Mouse (Mus musculus): ENCODE measurements at regions not wholly inside any gene's neighbourhood (a gene's known extent, or its start where the extent isn't known, plus 50 kb on each side); places are given as distances from the start of the nearest gene placed in this dataset.

GRCm38 (mm10) chr1:121176541-121176940 lies 155.8 kb downstream of the Insig2 start:
- DNase-seq (ENCODE audit: low spot score), result peak; percentile 8

DNA sequence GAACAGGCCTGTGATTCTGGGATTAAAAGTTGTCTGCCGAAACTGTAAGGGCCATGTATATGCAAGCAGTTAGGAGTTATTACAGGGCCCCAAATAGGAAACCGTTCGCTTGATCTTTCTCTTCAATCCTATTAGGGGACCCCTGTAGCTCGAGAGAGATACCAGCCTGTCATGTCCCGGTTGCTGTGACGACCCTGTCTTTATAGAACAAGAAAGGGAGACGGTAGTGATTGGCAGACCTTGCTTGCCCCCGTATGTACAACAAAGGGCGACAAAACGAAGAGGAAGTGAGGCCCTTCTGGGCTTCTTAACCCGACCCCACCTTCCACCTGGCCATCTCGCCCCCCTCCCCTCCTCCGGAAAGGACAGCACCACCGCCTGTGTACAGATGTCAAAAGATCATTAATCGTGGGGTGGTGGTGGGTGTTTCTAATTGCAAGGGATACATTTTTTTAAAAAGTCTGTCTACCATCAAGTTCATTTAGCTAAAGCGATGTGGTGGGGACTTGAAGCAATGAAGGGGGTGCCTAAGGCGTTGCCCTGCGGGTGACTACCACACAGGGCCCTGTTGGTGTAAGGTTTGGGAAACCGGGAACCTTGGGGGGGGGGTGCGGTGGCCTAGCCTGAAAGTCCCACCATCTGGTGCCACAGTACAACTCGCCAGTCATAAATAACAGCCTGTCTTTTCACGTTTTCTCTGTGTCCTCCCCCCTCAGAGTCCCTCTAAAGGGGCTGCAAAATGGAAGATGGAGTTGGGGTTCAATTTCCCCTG lies 155.1 kb downstream of the Insig2 start:
- DNase-seq (ENCODE audit: low spot score), result peak; percentile 73

DNA sequence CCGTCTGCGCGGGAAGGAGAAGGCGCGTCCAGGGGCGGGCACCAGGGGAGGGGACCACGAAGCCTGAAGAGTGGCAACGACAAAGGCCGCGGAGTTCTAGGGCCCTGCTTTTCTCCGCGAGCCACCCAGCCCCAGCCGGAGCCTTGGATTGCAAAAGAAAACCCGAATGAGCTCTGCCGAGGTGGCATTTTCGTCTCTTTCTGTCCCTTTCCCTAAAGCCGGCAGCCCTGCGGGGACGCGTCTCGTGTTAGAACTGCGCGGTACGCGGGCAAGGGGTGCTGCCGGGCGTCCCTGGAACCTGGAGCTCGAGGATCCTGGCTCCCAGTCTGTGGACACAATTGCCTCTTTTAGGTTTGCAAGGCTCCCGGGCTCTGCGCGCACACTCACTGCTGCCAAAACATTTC lies 154.5 kb downstream of the Insig2 start:
- peak; percentile 44 for DNase-seq (ENCODE audit: low spot score)

GRCm38 (mm10) chr1:121178611-121179245 lies 153.7 kb downstream of the Insig2 start:
- DNase-seq (ENCODE audit: low spot score), result peak; percentile 47

DNA sequence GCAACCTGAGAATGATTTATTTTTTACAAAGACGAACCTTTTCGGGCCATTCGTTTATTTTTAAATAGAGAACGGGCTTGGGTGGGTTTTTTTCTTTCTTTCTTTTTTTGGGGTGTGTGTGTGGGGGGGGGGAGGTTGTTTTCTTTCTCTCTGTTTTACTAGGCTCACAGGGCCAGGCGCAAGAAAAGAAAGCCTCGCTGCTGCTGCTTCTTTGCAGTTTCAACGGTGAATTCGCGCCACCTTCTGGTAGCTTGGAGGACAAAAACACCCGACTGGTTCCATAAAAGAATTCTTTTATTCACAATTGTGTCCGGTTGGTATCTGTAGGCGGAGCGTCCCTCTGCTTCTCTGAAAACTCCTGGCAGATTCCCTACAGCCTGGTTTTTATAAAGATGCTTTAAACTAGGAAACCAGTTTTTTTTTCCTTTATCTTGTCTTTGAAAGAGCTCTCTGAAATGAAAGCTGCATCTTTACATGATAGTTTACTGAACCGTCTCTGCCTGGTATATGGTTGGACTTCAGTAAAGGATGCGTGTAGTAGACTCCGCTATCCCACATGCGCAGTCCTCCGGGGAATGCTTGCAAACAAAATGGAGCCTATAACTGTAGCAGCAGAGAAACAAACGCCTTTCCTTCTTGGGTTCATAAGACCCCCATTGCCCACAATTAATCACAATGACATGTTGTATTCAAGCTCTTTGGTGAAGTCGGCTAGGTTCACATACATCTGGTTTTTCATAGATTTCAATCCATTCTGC lies 151.9 kb downstream of the Insig2 start:
- DNase-seq (ENCODE audit: low spot score), result peak; percentile 94

GRCm38 (mm10) chr1:121188895-121189294 lies 143.5 kb downstream of the Insig2 start:
- DNase-seq (ENCODE audit: low spot score), result no peak

- DNase-seq (ENCODE audit: low spot score), result no peak
These were observed 137.6 kb downstream of the Insig2 start for GRCm38 (mm10) chr1:121194800-121195199.

GRCm38 (mm10) chr1:121215843-121216242 lies 116.5 kb downstream of the Insig2 start:
- peak; percentile 44 for DNase-seq (ENCODE audit: low spot score)

DNA sequence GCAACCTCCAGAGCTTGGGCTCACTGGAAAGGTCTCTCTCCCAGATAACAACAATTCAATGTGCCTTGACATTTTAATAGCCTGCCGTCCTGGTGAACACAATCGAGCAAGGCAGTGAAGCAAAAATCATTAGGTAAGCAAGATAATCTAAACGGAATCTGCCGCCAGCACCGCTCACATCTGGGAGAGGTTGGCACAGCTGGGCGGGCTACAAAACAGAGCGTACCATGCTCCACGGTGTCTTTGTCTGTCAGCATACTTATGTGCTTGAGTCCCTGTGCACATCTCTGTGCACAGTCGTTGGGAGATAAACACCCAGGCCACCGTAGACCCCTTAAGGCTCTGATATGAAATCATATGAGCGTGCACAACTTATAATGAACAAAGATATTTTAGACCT lies 108.1 kb downstream of the Insig2 start:
- DNase-seq (ENCODE audit: low spot score), result no peak

DNA sequence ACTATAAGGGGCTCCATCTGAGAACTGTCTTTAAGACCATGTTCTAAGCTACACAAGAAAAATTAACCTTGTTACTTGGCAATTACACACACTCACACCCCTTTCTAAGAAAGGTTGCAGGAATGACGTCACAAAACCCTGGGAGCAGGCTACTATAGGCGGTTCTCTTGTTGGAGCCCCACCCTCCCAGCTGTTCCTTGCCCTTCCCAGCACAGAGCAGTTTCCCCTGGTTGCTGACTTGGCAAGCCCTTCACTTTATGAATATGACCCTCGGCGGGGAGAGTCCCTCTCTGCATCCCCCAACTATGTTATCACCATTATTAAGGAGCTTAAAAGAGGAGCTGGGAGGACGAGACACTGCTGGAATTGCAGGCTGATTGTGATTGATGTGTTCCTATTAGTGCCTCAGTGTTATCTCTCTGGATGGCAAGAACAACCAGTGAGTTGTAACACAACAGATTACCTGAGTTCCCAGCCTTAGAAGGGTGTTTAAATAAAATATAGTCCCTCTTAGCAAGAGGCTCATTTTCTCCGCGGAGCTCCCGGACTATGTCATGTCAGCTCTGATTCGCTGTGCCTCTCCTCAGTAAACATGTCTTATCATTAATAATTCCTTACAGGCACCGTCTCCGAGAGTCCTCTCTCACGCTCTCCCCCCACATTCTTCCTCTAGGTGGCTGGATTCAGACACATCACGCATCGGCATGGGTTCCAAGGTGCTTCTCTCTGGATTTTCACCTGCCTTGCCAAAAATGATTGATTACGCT lies 105.7 kb downstream of the Insig2 start:
- DNase-seq (ENCODE audit: low spot score), result no peak

- DNase-seq (ENCODE audit: low spot score), result no peak
These were observed 105.2 kb downstream of the Insig2 start for GRCm38 (mm10) chr1:121227233-121227594.

DNA sequence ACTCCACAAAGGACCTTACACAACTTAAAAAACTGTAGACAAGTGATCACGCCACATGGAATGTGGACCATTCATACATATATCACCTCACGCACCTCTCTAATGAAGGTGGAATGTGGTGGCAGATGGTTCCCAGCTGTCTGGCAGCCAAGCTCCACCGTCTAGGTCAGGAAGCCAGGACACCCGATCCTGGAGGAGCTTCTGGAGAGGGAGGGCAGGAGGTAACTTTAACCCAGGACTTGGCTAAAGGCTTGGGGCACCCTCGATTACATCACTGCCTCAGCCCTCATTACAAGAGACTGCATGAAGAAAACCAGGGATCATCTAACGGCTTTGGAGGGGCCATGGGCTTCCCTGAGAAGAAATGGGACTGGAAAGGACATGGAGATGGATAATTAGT lies 88.8 kb downstream of the Insig2 start:
- peak; percentile 16 for DNase-seq (ENCODE audit: low spot score)

- no peak for DNase-seq (ENCODE audit: low spot score)
These were observed 84.8 kb downstream of the Insig2 start for GRCm38 (mm10) chr1:121247556-121247955.

DNA sequence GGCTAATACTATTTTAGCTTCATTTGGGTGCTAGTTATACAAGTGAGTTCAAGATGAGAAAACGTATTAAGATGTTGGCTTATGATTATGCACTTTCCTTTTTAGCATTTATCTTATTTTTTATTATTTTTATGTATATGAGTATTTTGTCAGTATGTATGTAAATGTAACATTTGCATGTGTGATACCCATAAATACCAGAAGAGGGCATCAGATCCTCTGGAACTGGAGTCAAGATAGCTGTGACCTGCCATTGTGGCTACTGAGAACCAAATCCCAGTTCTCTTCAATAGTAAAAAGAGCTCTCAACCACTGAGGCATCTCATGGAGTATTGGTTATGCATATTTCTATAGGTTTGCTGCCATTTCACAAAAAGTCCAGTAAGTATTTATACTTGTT lies 83.3 kb downstream of the Insig2 start:
- DNase-seq (ENCODE audit: low spot score), result peak; percentile 34

DNA sequence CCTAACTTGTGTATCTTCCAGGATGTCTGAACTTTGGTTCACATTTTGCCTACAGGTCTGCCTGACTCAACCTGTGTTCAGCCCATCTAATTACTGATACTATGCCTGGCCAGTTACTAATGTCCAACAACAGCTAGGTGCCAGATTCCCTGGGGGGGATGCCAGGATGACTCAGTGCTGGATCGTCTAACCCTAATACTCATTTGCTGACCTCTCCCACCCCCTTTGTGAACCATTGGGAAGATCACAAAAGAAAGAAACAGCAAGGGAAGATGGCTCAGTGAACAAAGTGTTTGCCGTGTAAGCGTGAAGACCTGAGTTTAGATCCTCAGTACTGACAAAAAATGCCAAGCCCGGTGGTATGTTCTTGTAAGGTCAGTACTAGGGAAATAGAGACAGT lies 81.7 kb downstream of the Insig2 start:
- DNase-seq (ENCODE audit: low spot score), result no peak

DNA sequence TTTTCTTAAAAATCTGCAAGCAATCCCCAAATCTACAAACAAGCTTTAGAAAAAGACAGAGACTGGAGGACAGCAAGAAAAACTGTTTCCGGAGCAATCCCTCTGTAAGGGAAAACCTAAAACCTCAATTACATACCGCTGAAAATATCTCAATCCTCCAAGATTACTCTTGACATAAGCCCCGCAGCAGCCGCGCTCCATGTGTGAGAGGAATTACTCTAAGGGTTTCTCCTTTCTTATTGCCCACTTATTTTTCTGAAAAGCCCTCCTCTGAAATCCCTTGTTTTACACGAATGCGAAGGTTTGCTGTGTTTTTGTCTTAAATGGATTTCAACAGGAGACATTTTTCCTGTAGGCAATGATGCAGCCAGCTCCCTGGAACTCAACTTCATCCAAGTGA lies 80.3 kb downstream of the Insig2 start:
- DNase-seq (ENCODE audit: low spot score), result no peak

DNA sequence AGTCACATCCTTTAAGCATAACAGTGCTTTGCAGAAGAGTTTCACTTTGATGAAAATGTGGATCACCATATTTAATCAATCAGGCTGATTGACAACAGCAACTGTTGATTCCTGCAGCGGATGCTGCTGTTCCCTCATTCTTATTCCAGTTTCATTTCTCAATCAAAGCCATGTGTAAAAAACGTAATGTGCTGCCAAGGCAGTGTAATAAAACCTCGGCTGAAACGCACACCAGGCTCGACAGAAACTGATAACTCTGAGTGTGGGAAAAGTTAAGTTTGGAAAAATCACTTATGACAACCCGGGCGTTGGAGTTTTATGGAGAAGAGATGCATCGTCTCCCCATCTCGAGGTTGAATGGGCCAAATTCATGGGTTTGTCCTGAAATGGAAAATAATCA lies 78.2 kb downstream of the Insig2 start:
- no peak for DNase-seq (ENCODE audit: low spot score)

Data from embryo, embryonic 10 days (tissue).